Mouse (Mus musculus): Measurements from ENCODE around the gene Dnaic1. TPM values are rescaled to one million over a fixed set of nuclear protein-coding genes. Genes with fewer than 3 reads are reported as not detected.
A peak's percentile ranks its signal among the peaks of the same experiment; 100 is the strongest.

Dnaic1 gene
- polyA plus RNA-seq, 1 experiment from 2014 or later: 3.1 TPM

DNA sequence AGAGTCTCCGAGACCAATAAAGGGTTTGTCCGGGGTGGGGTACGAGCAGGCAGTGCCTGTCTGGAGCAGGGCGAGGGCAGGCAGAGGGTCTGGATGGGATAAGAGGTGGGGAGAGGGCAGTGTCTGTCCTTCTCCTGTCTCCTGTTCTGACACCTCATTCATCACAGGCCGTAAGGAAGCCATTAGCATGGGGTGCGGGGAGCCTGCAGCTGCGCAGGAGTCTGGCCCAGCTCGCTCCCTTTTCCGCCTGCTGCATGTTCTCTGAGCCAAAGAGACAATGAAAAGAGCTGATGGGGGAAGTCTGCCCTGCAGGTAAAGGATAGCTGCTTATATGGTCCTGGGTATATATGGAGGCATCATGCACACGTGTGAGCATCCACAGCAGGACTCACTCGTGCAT lies 93.1 kb downstream of the Dnaic1 start:
- H3K27me3 ChIP-seq (ENCODE audit: insufficient read depth, low read length): no peaks in the 10 kb centered on the region
- peaks cover 12% of the 10 kb centered on the region for H3K4me1 ChIP-seq (ENCODE audit: insufficient read depth)
- H3K4me3 ChIP-seq (ENCODE audit: low read depth, low read length): no peak overlapping the region
- H3K9ac ChIP-seq: no peak overlapping the region
- DNase-seq (no peak), ATAC-seq (ENCODE audit: insufficient read depth) (no peak)
- no peak for TF ChIP-seq CTCF (IDR thresholded peaks at IDR 0.05; ENCODE audit: low read depth)
- H3K9me3 ChIP-seq (ENCODE audit: low read depth, low read length): no peaks in the 10 kb centered on the region
- 56% methylated on average over 11 of the region's 11 CpGs for WGBS
- peaks cover 13% of the 10 kb centered on the region for H3K36me3 ChIP-seq (ENCODE audit: insufficient read depth)
- no peak overlapping the region for H3K4me2 ChIP-seq
- H3K27ac ChIP-seq (ENCODE audit: low read depth): no peak overlapping the region

DNA sequence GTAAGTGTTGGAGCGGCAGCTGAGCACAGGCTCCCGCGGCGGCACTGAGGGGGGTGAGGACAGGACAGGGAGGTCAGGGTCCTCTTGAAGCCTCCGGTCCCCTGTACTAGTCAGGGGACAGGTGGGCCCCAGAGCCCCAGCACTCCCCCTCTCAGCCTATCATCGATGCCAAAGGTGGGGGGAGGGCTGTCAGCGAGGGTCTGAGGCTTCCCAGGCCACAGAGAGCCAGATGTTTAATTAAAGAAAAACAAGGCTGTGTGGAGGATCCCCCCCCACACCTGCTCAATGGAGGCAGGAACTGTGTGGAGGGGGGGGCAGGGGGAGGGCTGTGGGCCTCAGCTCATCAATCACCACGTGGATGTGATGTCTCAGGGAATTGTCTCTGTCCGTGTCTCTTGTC lies 94.0 kb downstream of the Dnaic1 start:
- no peak for TF ChIP-seq CTCF (IDR thresholded peaks at IDR 0.05; ENCODE audit: low read depth)
- H3K4me2 ChIP-seq: no peak overlapping the region
- peaks cover 12% of the 10 kb centered on the region for H3K4me1 ChIP-seq (ENCODE audit: insufficient read depth)
- H3K27ac ChIP-seq (ENCODE audit: low read depth): no peak overlapping the region
- no peaks in the 10 kb centered on the region for H3K27me3 ChIP-seq (ENCODE audit: insufficient read depth, low read length)
- H3K9ac ChIP-seq: no peak overlapping the region
- DNase-seq (no peak), ATAC-seq (ENCODE audit: insufficient read depth) (no peak)
- no peak overlapping the region for H3K4me3 ChIP-seq (ENCODE audit: low read depth, low read length)
- no peaks in the 10 kb centered on the region for H3K9me3 ChIP-seq (ENCODE audit: low read depth, low read length)
- peaks cover 8% of the 10 kb centered on the region; the same call in 1 of the 2 replicates for H3K36me3 ChIP-seq (ENCODE audit: insufficient read depth)
- WGBS: 32% methylated on average over 9 of the region's 9 CpGs

DNA sequence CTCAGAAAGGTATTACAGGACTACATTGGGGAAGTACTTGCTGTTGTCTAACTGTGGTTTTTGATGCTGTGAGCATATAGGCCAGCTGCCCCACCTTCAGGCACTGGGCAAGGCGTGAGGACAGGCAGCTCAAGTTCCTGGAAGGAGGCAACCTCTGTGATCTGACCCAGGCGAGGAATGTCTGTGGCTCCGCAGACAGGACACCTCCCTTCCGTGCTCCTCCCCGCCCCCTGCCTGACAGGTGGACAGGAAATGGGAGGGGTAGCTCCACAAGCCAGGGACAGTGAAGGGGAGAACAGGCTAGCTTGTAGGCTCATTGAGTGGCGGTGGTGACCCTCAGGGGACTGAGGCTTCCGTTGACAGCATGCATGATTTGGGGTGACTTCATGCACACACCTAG lies 95.0 kb downstream of the Dnaic1 start:
- Histone ChIP-seq H3K4me1 (ENCODE audit: insufficient read depth) (peaks cover 12% of the 10 kb centered on the region), H3K27ac (ENCODE audit: low read depth) (no peak overlapping the region), H3K9ac (no peak overlapping the region)

DNA sequence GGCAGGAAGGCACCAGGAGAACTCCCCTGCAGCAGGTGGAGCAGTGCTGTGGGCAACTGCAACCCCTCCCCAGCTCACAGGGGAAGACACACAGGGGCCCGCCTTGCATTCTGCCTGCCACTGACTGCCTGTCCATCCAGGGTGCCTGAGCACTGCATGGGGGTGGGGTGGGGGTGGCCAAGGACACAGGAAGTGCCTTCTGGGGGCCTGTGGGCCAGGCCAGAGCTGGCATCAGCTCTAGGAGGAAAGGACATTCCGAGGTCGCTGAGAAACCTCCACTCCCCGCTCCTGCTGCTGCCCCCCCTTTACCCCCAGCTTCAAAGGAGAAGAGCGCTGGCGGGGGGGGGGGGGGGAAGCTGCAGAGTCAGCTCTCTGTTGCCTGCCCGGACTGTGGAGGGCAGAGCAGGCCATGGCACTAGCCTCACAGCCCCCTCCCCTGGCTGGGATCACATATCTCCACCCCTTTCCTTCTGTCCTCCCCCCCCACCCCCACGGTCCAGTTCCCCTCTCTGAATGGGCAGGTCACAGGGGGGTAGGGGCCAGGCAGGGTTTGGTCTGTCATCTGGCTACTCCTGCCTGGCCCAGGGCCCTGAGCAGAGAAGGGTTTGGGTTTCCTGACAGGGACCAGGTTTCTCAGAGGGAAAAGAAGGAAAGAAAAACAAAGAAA lies 95.6 kb downstream of the Dnaic1 start:
- peaks cover 12% of the 10 kb centered on the region for H3K4me1 ChIP-seq (ENCODE audit: insufficient read depth)
- 7% methylated on average over 5 of the region's 8 CpGs for WGBS
- no peak for TF ChIP-seq CTCF (IDR thresholded peaks at IDR 0.05; ENCODE audit: low read depth)
- no peak overlapping the region for H3K4me2 ChIP-seq
- H3K9ac ChIP-seq: no peak overlapping the region
- no peak overlapping the region for H3K27ac ChIP-seq (ENCODE audit: low read depth)
- ATAC-seq (ENCODE audit: insufficient read depth) (peak; percentile 51; the same call in 1 of the 2 replicates), DNase-seq (no peak)
- H3K9me3 ChIP-seq (ENCODE audit: low read depth, low read length): no peaks in the 10 kb centered on the region
- peaks cover 8% of the 10 kb centered on the region; the same call in 1 of the 2 replicates for H3K36me3 ChIP-seq (ENCODE audit: insufficient read depth)
- H3K4me3 ChIP-seq (ENCODE audit: low read depth, low read length): no peak overlapping the region
- no peaks in the 10 kb centered on the region for H3K27me3 ChIP-seq (ENCODE audit: insufficient read depth, low read length)

More for the DNA sequence above, 95.0 kb downstream of the Dnaic1 start:
- no peak overlapping the region for H3K4me2 ChIP-seq
- H3K36me3 ChIP-seq (ENCODE audit: insufficient read depth): peaks cover 8% of the 10 kb centered on the region; the same call in 1 of the 2 replicates
- H3K9me3 ChIP-seq (ENCODE audit: low read depth, low read length): no peaks in the 10 kb centered on the region
- DNase-seq: no peak
- no peak overlapping the region for H3K4me3 ChIP-seq (ENCODE audit: low read depth, low read length)
- H3K27me3 ChIP-seq (ENCODE audit: insufficient read depth, low read length): no peaks in the 10 kb centered on the region
- peak; percentile 6; the same call in 1 of the 2 replicates for ATAC-seq (ENCODE audit: insufficient read depth)
- TF ChIP-seq CTCF (IDR thresholded peaks at IDR 0.05; ENCODE audit: low read depth): no peak
- 44% methylated on average over 7 of the region's 7 CpGs for WGBS

DNA sequence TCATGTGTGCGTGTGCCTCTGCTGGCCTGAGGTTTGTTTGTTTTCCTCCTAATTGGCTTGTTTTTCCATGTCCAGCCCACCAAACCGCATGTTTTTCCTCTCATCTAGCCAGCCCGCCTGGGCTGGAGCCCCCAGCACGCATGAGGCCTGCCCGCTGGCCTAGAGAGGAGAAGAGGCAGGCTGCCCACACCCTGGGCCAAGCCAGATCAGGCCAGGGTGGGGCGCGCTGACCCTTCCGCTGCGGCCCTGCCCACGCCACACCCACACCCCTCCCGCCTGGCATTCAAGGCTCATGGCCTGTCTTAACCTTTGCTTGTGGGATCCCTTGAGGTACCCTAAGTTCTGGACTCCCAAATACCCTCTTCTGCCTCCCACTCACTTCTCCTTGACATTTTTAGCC lies 97.1 kb downstream of the Dnaic1 start:
- H3K27ac ChIP-seq (ENCODE audit: low read depth): no peak overlapping the region
- no peak for ATAC-seq (ENCODE audit: insufficient read depth)
- H3K4me2 ChIP-seq: no peak overlapping the region
- no peak overlapping the region for H3K9ac ChIP-seq
- DNase-seq: no peak
- 75% methylated on average over 11 of the region's 11 CpGs for WGBS
- H3K36me3 ChIP-seq (ENCODE audit: insufficient read depth): peaks cover 14% of the 10 kb centered on the region; the same call in 1 of the 2 replicates
- no peak overlapping the region for H3K4me3 ChIP-seq (ENCODE audit: low read depth, low read length)
- H3K9me3 ChIP-seq (ENCODE audit: low read depth, low read length): no peaks in the 10 kb centered on the region
- TF ChIP-seq CTCF (IDR thresholded peaks at IDR 0.05; ENCODE audit: low read depth): no peak
- peaks cover 9% of the 10 kb centered on the region; the same call in 1 of the 2 replicates for H3K4me1 ChIP-seq (ENCODE audit: insufficient read depth)
- H3K27me3 ChIP-seq (ENCODE audit: insufficient read depth, low read length): no peaks in the 10 kb centered on the region

DNA sequence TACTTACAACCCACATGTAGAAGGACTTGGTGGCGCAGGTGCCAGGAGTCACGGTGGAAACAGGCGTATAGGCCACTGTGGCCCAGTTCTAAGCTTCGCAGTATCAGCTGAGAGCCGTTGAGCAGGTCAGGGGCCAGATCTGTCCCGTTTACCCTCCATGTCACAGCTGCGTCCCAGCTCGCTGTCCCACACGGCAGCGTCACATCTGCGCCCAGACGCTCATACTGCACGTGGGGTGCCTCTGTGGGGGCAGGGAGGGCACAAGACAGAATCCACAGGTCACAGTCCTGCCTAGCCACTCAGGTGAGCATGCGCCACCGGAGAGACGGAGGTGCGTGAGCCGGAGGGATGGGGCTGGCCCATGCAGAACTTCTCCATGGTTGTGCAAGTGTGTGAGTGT lies 101.3 kb downstream of the Dnaic1 start:
- WGBS: 77% methylated on average over 18 of the region's 18 CpGs
- peaks cover 11% of the 10 kb centered on the region; the same call in 1 of the 2 replicates for H3K4me1 ChIP-seq (ENCODE audit: insufficient read depth)
- no peak overlapping the region for H3K27ac ChIP-seq (ENCODE audit: low read depth)
- peaks cover 4% of the 10 kb centered on the region; the same call in 1 of the 2 replicates for H3K27me3 ChIP-seq (ENCODE audit: insufficient read depth, low read length)
- no peaks in the 10 kb centered on the region for H3K9me3 ChIP-seq (ENCODE audit: low read depth, low read length)
- no peak for TF ChIP-seq CTCF (IDR thresholded peaks at IDR 0.05; ENCODE audit: low read depth)
- H3K4me2 ChIP-seq: no peak overlapping the region
- H3K4me3 ChIP-seq (ENCODE audit: low read depth, low read length): no peak overlapping the region
- 0 out of 2 replicates have a peak, but pooled peaks cover 11% of the 10 kb centered on the region for H3K36me3 ChIP-seq (ENCODE audit: insufficient read depth)
- no peak for DNase-seq
- no peak for ATAC-seq (ENCODE audit: insufficient read depth)
- H3K9ac ChIP-seq: no peak overlapping the region

DNA sequence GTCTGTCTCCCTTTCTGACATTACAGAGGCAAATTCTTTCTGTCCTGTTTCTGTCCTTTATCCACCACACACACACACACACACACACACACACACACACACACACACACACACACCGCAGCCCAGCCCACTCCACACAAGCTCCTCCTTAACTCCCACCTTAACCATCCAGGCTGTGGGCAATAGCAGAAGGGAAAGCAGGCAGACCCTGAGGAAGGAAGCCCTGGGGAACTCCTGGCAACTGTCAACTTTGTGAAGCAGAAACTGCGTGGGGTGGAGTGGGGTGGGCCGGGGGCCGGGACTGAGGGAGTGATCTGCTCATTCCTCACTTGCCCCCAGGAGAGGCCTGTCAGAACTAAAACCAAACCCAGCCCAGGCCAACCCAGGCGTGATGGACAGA lies 101.9 kb downstream of the Dnaic1 start:
- no peak for ATAC-seq (ENCODE audit: insufficient read depth)
- TF ChIP-seq CTCF (IDR thresholded peaks at IDR 0.05; ENCODE audit: low read depth): no peak
- Histone ChIP-seq H3K27ac (ENCODE audit: low read depth) (no peak overlapping the region), H3K4me1 (ENCODE audit: insufficient read depth) (peaks cover 16% of the 10 kb centered on the region), H3K9ac (no peak overlapping the region), H3K27me3 (ENCODE audit: insufficient read depth, low read length) (peaks cover 4% of the 10 kb centered on the region; the same call in 1 of the 2 replicates), H3K4me3 (ENCODE audit: low read depth, low read length) (no peak overlapping the region), H3K9me3 (ENCODE audit: low read depth, low read length) (no peaks in the 10 kb centered on the region), H3K4me2 (no peak overlapping the region), H3K36me3 (ENCODE audit: insufficient read depth) (0 out of 2 replicates have a peak, but pooled peaks cover 11% of the 10 kb centered on the region)
- 53% methylated on average over 5 of the region's 5 CpGs for WGBS
- DNase-seq: no peak

Data from lung, embryonic 14.5 days (tissue).